Mouse (Mus musculus): ENCODE data around the gene Adgra3. TPM values are rescaled to one million over a fixed set of nuclear protein-coding genes. Genes with fewer than 3 reads are reported as not detected.

The Adgra3 gene
- total RNA-seq, 1 experiment, result 59.2 TPM

DNA sequence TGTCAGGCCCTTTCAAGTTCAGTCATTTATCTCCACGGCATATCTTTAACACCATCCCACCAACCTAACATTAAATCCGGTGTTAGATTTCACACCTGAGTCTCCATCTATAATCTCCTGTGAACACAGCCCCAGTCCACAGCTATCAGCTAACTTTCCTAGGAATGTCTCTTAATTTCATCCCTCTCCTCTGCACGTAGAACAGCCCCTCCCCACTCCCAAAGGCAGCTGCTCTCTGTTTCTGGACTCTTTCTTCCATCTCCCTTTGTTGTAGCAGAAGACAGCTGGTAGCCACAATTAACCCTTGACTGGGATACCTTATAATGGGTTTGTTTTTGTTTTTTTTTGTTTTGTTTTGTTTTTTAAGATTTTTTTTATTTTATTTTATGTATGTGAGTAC is 8.8 kb downstream of the Adgra3 start:
- peaks cover 0 to 11% of the 10 kb centered on the region in 2 experiments; a peak in 1 of 4 replicates for H3K4me1 ChIP-seq (ENCODE audit: control insufficient read depth in 2 of 2, insufficient read depth in 2 of 2, low read length in 2 of 2, poor library complexity in 1 of 2)
- TF ChIP-seq MAFK (IDR thresholded peaks at IDR 0.05; ENCODE audit: insufficient read depth, low read depth, low read length) (no peak), ZC3H11A (IDR thresholded peaks at IDR 0.05; ENCODE audit: borderline replicate concordance, low read depth, low read length) (no peak), ZNF384 (IDR thresholded peaks at IDR 0.05; ENCODE audit: low read depth, low read length) (no peak), CHD2 (IDR thresholded peaks at IDR 0.05; ENCODE audit: low read depth, low read length) (no peak), HCFC1 (IDR thresholded peaks at IDR 0.05; ENCODE audit: borderline replicate concordance, insufficient read depth, low read length) (no peak)
- DNase-seq (ENCODE audit: low read depth, low spot score), result no peak
- in situ Hi-C loops (cut with MboI; ENCODE audit: low sequenced_read_pairs in 2 of 2, unreplicated experiment in 2 of 2), result no loop called here
- no peak overlapping the region for H3K27ac ChIP-seq (ENCODE audit: insufficient read depth, low read depth, low read length, poor library complexity, severe bottlenecking)
- H3K9me3 ChIP-seq (ENCODE audit: control insufficient read depth, insufficient read depth, low read depth, low read length), result no peaks in the 10 kb centered on the region
- H3K4me3 ChIP-seq (ENCODE audit: insufficient read depth in 1 of 2, low read depth in 1 of 2, low read length in 2 of 2, poor library complexity in 1 of 2, severe bottlenecking in 1 of 2), result no peak overlapping the region
- no peak overlapping the region for H3K9ac ChIP-seq (ENCODE audit: insufficient read depth, low read depth, low read length, poor library complexity, severe bottlenecking)
- 0 out of 2 replicates have a peak, but pooled peaks cover 4% of the 10 kb centered on the region for H3K36me3 ChIP-seq (ENCODE audit: control insufficient read depth, insufficient read depth, low read length, poor library complexity, severe bottlenecking)

DNA sequence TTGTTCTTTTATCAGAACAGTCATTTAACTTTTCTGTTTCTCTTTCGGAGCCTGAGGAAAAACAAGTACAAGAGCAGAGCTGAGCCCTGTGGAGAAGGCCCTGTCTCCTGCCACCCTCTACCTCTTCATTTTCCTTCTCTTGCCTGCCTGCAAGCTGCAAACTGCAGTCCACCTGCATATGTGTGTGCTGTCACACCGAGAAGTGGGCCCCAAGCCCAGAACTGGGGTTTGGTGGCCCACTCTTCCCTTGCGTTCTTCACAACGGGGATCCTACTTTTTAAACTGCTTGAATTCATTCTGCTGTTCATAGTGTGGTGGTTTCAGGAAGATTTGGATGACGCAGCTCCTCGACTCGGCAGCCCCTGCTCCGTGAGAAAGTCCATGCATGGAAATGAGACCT is 9.3 kb downstream of the Adgra3 start:
- TF ChIP-seq CHD2 (IDR thresholded peaks at IDR 0.05; ENCODE audit: low read depth, low read length) (no peak), ZC3H11A (IDR thresholded peaks at IDR 0.05; ENCODE audit: borderline replicate concordance, low read depth, low read length) (no peak), HCFC1 (IDR thresholded peaks at IDR 0.05; ENCODE audit: borderline replicate concordance, insufficient read depth, low read length) (no peak), ZNF384 (IDR thresholded peaks at IDR 0.05; ENCODE audit: low read depth, low read length) (no peak), MAFK (IDR thresholded peaks at IDR 0.05; ENCODE audit: insufficient read depth, low read depth, low read length) (no peak)
- Histone ChIP-seq H3K4me3 (ENCODE audit: insufficient read depth in 1 of 2, low read depth in 1 of 2, low read length in 2 of 2, poor library complexity in 1 of 2, severe bottlenecking in 1 of 2) (no peak overlapping the region), H3K36me3 (ENCODE audit: control insufficient read depth, insufficient read depth, low read length, poor library complexity, severe bottlenecking) (0 out of 2 replicates have a peak, but pooled peaks cover 4% of the 10 kb centered on the region), H3K9ac (ENCODE audit: insufficient read depth, low read depth, low read length, poor library complexity, severe bottlenecking) (no peak overlapping the region), H3K27ac (ENCODE audit: insufficient read depth, low read depth, low read length, poor library complexity, severe bottlenecking) (no peak overlapping the region), H3K9me3 (ENCODE audit: control insufficient read depth, insufficient read depth, low read depth, low read length) (no peaks in the 10 kb centered on the region), H3K4me1 (ENCODE audit: control insufficient read depth in 2 of 2, insufficient read depth in 2 of 2, low read length in 2 of 2, poor library complexity in 1 of 2) (peaks cover 0 to 11% of the 10 kb centered on the region in 2 experiments; a peak in 1 of 4 replicates)
- no peak for DNase-seq (ENCODE audit: low read depth, low spot score)
- in situ Hi-C loops (cut with MboI; ENCODE audit: low sequenced_read_pairs in 2 of 2, unreplicated experiment in 2 of 2), result no loop called here

DNA sequence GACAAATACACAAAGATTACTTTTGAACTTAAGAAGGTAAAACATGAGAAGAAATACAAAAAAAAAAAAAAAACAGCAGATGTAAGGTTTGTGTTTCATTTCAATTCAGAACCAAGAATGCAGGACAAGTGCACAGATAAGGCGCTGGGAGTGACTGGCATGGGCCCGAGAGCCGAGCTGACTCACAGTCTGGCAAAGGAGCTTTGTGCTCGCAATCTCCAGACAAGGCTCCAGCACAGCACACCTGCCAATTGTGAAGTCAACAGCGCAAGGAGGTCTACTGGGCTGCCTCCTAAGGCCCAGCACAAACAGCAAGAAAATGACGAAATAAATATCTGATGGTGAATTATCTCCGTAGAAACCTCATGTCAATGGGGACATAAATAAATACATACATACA is 9.8 kb downstream of the Adgra3 start:
- no peak overlapping the region for H3K27ac ChIP-seq (ENCODE audit: insufficient read depth, low read depth, low read length, poor library complexity, severe bottlenecking)
- no peaks in the 10 kb centered on the region for H3K9me3 ChIP-seq (ENCODE audit: control insufficient read depth, insufficient read depth, low read depth, low read length)
- H3K4me3 ChIP-seq (ENCODE audit: insufficient read depth in 1 of 2, low read depth in 1 of 2, low read length in 2 of 2, poor library complexity in 1 of 2, severe bottlenecking in 1 of 2), result no peak overlapping the region
- in situ Hi-C loops (cut with MboI; ENCODE audit: low sequenced_read_pairs in 2 of 2, unreplicated experiment in 2 of 2), result no loop called here
- no peak overlapping the region for H3K9ac ChIP-seq (ENCODE audit: insufficient read depth, low read depth, low read length, poor library complexity, severe bottlenecking)
- peaks cover 0 to 11% of the 10 kb centered on the region in 2 experiments; a peak in 1 of 4 replicates for H3K4me1 ChIP-seq (ENCODE audit: control insufficient read depth in 2 of 2, insufficient read depth in 2 of 2, low read length in 2 of 2, poor library complexity in 1 of 2)
- no peak for TF ChIP-seq HCFC1 (IDR thresholded peaks at IDR 0.05; ENCODE audit: borderline replicate concordance, insufficient read depth, low read length)
- TF ChIP-seq ZC3H11A (IDR thresholded peaks at IDR 0.05; ENCODE audit: borderline replicate concordance, low read depth, low read length), result no peak
- H3K36me3 ChIP-seq (ENCODE audit: control insufficient read depth, insufficient read depth, low read length, poor library complexity, severe bottlenecking), result 0 out of 2 replicates have a peak, but pooled peaks cover 4% of the 10 kb centered on the region
- DNase-seq (ENCODE audit: low read depth, low spot score), result no peak

DNA sequence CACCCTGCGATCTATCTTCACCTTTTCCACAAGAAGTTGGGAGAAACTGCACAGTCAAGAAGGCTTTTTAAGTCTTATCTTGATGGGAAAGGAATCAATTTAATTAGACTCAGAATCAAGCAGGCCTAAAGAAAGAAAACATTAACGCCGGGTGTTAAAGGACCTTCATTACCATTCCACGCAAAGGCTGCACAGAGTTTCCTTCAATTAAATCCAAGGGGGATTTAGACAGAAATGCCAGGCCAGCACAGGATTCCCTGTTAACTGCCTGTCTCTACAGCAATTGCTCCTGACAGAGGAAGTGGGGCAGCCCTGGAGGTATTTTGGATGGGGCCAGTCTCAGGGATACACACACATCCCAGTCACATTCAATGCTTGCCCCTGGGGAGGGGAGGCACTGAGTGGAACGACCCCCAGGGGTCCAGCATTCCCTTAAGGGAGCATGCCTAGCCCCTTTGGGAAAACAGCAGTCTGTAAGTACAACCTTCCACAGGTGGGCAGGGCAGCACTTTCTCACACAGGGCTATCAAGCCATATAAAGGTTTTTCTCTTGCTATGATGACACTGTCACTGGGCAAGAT is 10.4 kb downstream of the Adgra3 start:
- no peak overlapping the region for H3K27ac ChIP-seq (ENCODE audit: insufficient read depth, low read depth, low read length, poor library complexity, severe bottlenecking)
- H3K9ac ChIP-seq (ENCODE audit: insufficient read depth, low read depth, low read length, poor library complexity, severe bottlenecking), result no peak overlapping the region

More for the DNA sequence above, 10.4 kb downstream of the Adgra3 start:
- H3K36me3 ChIP-seq (ENCODE audit: control insufficient read depth, insufficient read depth, low read length, poor library complexity, severe bottlenecking), result 0 out of 2 replicates have a peak, but pooled peaks cover 4% of the 10 kb centered on the region
- H3K4me3 ChIP-seq (ENCODE audit: insufficient read depth in 1 of 2, low read depth in 1 of 2, low read length in 2 of 2, poor library complexity in 1 of 2, severe bottlenecking in 1 of 2), result no peak overlapping the region
- no peak for DNase-seq (ENCODE audit: low read depth, low spot score)
- TF ChIP-seq MAFK (IDR thresholded peaks at IDR 0.05; ENCODE audit: insufficient read depth, low read depth, low read length) (no peak), ZC3H11A (IDR thresholded peaks at IDR 0.05; ENCODE audit: borderline replicate concordance, low read depth, low read length) (no peak), ZNF384 (IDR thresholded peaks at IDR 0.05; ENCODE audit: low read depth, low read length) (no peak), HCFC1 (IDR thresholded peaks at IDR 0.05; ENCODE audit: borderline replicate concordance, insufficient read depth, low read length) (no peak), CHD2 (IDR thresholded peaks at IDR 0.05; ENCODE audit: low read depth, low read length) (no peak)
- H3K9me3 ChIP-seq (ENCODE audit: control insufficient read depth, insufficient read depth, low read depth, low read length), result no peaks in the 10 kb centered on the region
- peaks cover 0 to 11% of the 10 kb centered on the region in 2 experiments; a peak in 1 of 4 replicates for H3K4me1 ChIP-seq (ENCODE audit: control insufficient read depth in 2 of 2, insufficient read depth in 2 of 2, low read length in 2 of 2, poor library complexity in 1 of 2)
- in situ Hi-C loops (cut with MboI; ENCODE audit: low sequenced_read_pairs in 2 of 2, unreplicated experiment in 2 of 2), result no loop called here
